Mouse (Mus musculus): ENCODE data around the gene U2af2. TPM values are rescaled to one million over a fixed set of nuclear protein-coding genes. Genes with fewer than 3 reads are reported as not detected.

U2af2 gene
- total and polyA plus RNA-seq, 3 experiments = 208 to 480 (median 261) TPM

GRCm38 (mm10) chr7:5060239-5060731 lies 1.7 kb upstream of the U2af2 start:
- H3K4me1 ChIP-seq (ENCODE audit: insufficient read depth, low read depth, low read length) = peaks cover 31% of the 10 kb centered on the region
- H3K9me3 ChIP-seq (replicated peaks) = no peaks in the 10 kb centered on the region
- TF ChIP-seq POLR2AphosphoS5 (IDR thresholded peaks at IDR 0.05; ENCODE audit: insufficient replicate concordance, low read depth, low read length) (no peak), CTCF (IDR thresholded peaks at IDR 0.05; ENCODE audit: low read depth, low read length) (0 out of 2 replicates have a peak, but pooled peaks have one; percentile 13), GATA2 (IDR thresholded peaks at IDR 0.05; ENCODE audit: borderline replicate concordance, low read depth, low read length) (no peak)
- peaks cover 26% of the 10 kb centered on the region for H3K27me3 ChIP-seq (ENCODE audit: insufficient read depth, low read length)
- H3K4me3 ChIP-seq (ENCODE audit: low read depth, low read length) = peak overlapping the region; percentile 74
- ATAC-seq (ENCODE audit: extremely low read depth, insufficient number of reproducible peaks, low FRiP score, poor library complexity, severe bottlenecking) = peak; percentile 23; the same call in 1 of the 2 replicates
- H3K36me3 ChIP-seq (replicated peaks) = peaks cover 14% of the 10 kb centered on the region
- peak; percentile 71 for DNase-seq (ENCODE audit: low spot score)

- TF ChIP-seq TAL1 (conservative IDR thresholded peaks at IDR 0.05; ENCODE audit: low read depth, low read length) = no peak
- no peak for TF ChIP-seq GATA1 (IDR thresholded peaks at IDR 0.05; ENCODE audit: borderline replicate concordance, low read length)
- TF ChIP-seq GATA2 (IDR thresholded peaks at IDR 0.05; ENCODE audit: borderline replicate concordance, low read depth, low read length) = no peak
- TF ChIP-seq POLR2AphosphoS5 (IDR thresholded peaks at IDR 0.05; ENCODE audit: insufficient replicate concordance, low read depth, low read length) = no peak
- no peak for TF ChIP-seq CTCF (IDR thresholded peaks at IDR 0.05; ENCODE audit: low read depth, low read length)
- H3K4me1 ChIP-seq (ENCODE audit: insufficient read depth, low read depth, low read length) = peaks cover 40% of the 10 kb centered on the region
- DNase-seq (ENCODE audit: low spot score) = peak; percentile 93
Observed at GRCm38 (mm10) chr7:5060944-5061773, 784 bp upstream of the U2af2 start.

GRCm38 (mm10) chr7:5062360-5063001 lies 538 bp downstream of the U2af2 start:
- H3K4me1 ChIP-seq (ENCODE audit: insufficient read depth, low read depth, low read length) = peaks cover 49% of the 10 kb centered on the region
- peak; percentile 70 for DNase-seq (ENCODE audit: low spot score)

More at GRCm38 (mm10) chr7:5060944-5061773, 784 bp upstream of the U2af2 start:
- H3K4me3 ChIP-seq (ENCODE audit: low read depth, low read length) = peak overlapping the region; percentile 74
- no peaks in the 10 kb centered on the region for H3K9me3 ChIP-seq (replicated peaks)
- peaks cover 22% of the 10 kb centered on the region for H3K36me3 ChIP-seq (replicated peaks)
- peak; percentile 70 for ATAC-seq (ENCODE audit: extremely low read depth, insufficient number of reproducible peaks, low FRiP score, poor library complexity, severe bottlenecking)
- H3K27me3 ChIP-seq (ENCODE audit: insufficient read depth, low read length) = peaks cover 19% of the 10 kb centered on the region

DNA sequence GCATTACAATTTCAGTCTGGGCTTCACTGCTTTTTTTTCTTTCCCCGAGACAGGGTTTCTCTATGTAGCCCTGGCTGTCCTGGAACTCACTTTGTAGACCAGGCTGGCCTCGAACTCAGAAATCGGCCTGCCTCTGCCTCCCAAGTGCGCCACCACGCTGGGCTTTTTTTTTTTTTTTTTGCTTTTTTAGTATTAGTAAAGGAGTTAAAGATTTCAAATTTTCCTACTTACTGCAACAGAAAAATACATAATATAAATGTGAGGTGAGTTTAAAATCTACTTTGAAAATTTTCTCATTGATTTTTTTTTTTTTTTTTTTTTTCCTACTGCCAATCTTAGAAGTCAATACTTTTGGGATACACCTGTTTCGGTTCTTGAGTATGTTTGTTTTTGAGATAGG lies 2.9 kb downstream of the U2af2 start:
- ATAC-seq (ENCODE audit: extremely low read depth, insufficient number of reproducible peaks, low FRiP score, poor library complexity, severe bottlenecking) (no peak), DNase-seq (ENCODE audit: low spot score) (no peak)
- H3K27me3 ChIP-seq (ENCODE audit: insufficient read depth, low read length) = no peaks in the 10 kb centered on the region
- H3K36me3 ChIP-seq (replicated peaks) = peaks cover 55% of the 10 kb centered on the region
- no peaks in the 10 kb centered on the region for H3K9me3 ChIP-seq (replicated peaks)
- H3K4me3 ChIP-seq (ENCODE audit: low read depth, low read length) = peak overlapping the region; percentile 65; the same call in 1 of the 2 replicates
- H3K4me1 ChIP-seq (ENCODE audit: insufficient read depth, low read depth, low read length) = peaks cover 67% of the 10 kb centered on the region
- no peak for TF ChIP-seq GATA2 (IDR thresholded peaks at IDR 0.05; ENCODE audit: borderline replicate concordance, low read depth, low read length)

More at GRCm38 (mm10) chr7:5062360-5063001, 538 bp downstream of the U2af2 start:
- H3K36me3 ChIP-seq (replicated peaks) = peaks cover 36% of the 10 kb centered on the region
- TF ChIP-seq TAL1 (conservative IDR thresholded peaks at IDR 0.05; ENCODE audit: low read depth, low read length) (no peak), CTCF (IDR thresholded peaks at IDR 0.05; ENCODE audit: low read depth, low read length) (no peak), GATA1 (IDR thresholded peaks at IDR 0.05; ENCODE audit: borderline replicate concordance, low read length) (no peak), POLR2AphosphoS5 (IDR thresholded peaks at IDR 0.05; ENCODE audit: insufficient replicate concordance, low read depth, low read length) (no peak), GATA2 (IDR thresholded peaks at IDR 0.05; ENCODE audit: borderline replicate concordance, low read depth, low read length) (no peak)
- peak overlapping the region; percentile 74 for H3K4me3 ChIP-seq (ENCODE audit: low read depth, low read length)
- no peak for ATAC-seq (ENCODE audit: extremely low read depth, insufficient number of reproducible peaks, low FRiP score, poor library complexity, severe bottlenecking)
- peaks cover 5% of the 10 kb centered on the region for H3K27me3 ChIP-seq (ENCODE audit: insufficient read depth, low read length)
- no peaks in the 10 kb centered on the region for H3K9me3 ChIP-seq (replicated peaks)

DNA sequence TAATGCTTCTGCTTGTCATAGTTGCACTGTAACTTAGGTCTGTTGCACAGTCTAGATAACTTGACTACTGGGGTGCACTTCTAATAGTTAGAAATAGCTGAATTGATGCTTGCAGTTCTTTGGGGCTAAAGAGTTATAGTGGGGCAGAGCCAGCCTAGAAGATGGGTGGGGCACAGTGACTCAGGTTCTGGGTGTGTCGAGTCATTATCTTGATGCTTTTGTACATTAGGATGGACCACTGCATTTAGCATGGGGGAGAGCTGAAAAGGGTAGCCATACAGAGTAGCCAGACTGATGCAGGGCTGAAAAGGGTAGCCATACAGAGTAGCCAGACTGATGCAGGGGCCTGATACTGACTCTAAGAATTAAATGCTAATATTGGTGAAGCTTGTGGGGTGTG lies 11.6 kb downstream of the U2af2 start:
- no peak for ATAC-seq (ENCODE audit: extremely low read depth, insufficient number of reproducible peaks, low FRiP score, poor library complexity, severe bottlenecking)
- Histone ChIP-seq H3K9me3 (replicated peaks) (no peaks in the 10 kb centered on the region), H3K36me3 (replicated peaks) (peaks cover 98% of the 10 kb centered on the region), H3K4me3 (ENCODE audit: low read depth, low read length) (no peak overlapping the region), H3K27me3 (ENCODE audit: insufficient read depth, low read length) (no peaks in the 10 kb centered on the region), H3K4me1 (ENCODE audit: insufficient read depth, low read depth, low read length) (peaks cover 94% of the 10 kb centered on the region)
- DNase-seq (ENCODE audit: low spot score) = no peak
- TF ChIP-seq POLR2AphosphoS5 (IDR thresholded peaks at IDR 0.05; ENCODE audit: insufficient replicate concordance, low read depth, low read length) (no peak), GATA1 (IDR thresholded peaks at IDR 0.05; ENCODE audit: borderline replicate concordance, low read length) (no peak), TAL1 (conservative IDR thresholded peaks at IDR 0.05; ENCODE audit: low read depth, low read length) (no peak), CTCF (IDR thresholded peaks at IDR 0.05; ENCODE audit: low read depth, low read length) (no peak), GATA2 (IDR thresholded peaks at IDR 0.05; ENCODE audit: borderline replicate concordance, low read depth, low read length) (no peak)

- TF ChIP-seq CTCF (IDR thresholded peaks at IDR 0.05; ENCODE audit: low read depth, low read length) = no peak
- TF ChIP-seq GATA2 (IDR thresholded peaks at IDR 0.05; ENCODE audit: borderline replicate concordance, low read depth, low read length) = no peak
- TF ChIP-seq POLR2AphosphoS5 (IDR thresholded peaks at IDR 0.05; ENCODE audit: insufficient replicate concordance, low read depth, low read length) = no peak
- no peak for TF ChIP-seq GATA1 (IDR thresholded peaks at IDR 0.05; ENCODE audit: borderline replicate concordance, low read length)
- no peak for TF ChIP-seq TAL1 (conservative IDR thresholded peaks at IDR 0.05; ENCODE audit: low read depth, low read length)
- H3K9me3 ChIP-seq (replicated peaks) = no peaks in the 10 kb centered on the region
- H3K4me3 ChIP-seq (ENCODE audit: low read depth, low read length) = no peak overlapping the region; the same call in 1 of the 2 replicates
- DNase-seq (ENCODE audit: low spot score) = no peak
- H3K36me3 ChIP-seq (replicated peaks) = peaks cover 92% of the 10 kb centered on the region
- no peak for ATAC-seq (ENCODE audit: extremely low read depth, insufficient number of reproducible peaks, low FRiP score, poor library complexity, severe bottlenecking)
- H3K27me3 ChIP-seq (ENCODE audit: insufficient read depth, low read length) = no peaks in the 10 kb centered on the region
- H3K4me1 ChIP-seq (ENCODE audit: insufficient read depth, low read depth, low read length) = peaks cover 87% of the 10 kb centered on the region
Observed at GRCm38 (mm10) chr7:5074984-5075383, 13.0 kb downstream of the U2af2 start.

All from G1E (cell line).